ENCODE assay signal across 9 mouse cellular contexts in the genomic region with DNA sequence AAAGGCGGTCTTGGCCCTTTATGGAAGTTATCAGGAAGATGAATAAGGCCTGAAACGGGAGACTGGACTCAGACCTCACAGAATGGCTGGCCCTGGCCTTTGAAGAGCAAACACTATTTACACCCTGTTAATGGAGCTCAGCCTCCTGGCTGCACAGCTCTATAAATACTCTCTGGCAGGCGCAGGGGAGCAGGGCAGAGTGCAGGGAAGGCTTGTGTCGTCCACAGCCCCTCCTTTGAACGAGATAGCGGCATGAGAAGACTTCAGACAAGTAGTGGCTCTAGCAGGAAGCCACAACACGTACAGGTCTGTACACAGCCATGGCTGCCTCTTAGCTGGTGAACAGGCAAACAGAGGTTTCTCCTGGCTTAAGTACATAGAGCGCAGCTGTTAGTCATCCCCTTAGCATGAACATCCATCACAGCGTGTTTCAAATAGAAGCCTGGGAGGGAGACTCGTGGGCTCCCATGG.
DNase-seq lines count a peak whose midpoint lies in the region; ATAC-seq and TF ChIP-seq lines count a peak whose summit lies in the region.
"Had no signal": no experiment of that assay in that cellular context is flagged by ENCODE, and none has a peak within 500 bp of the region (broad histone marks: within the 10 kb centered on the region; RNA-seq: fewer than 3 reads in every experiment).

No protein-coding gene starts in this region.

- H3K4me3 ChIP-seq in heart, embryonic 10.5 days, result no peak overlapping the region
- H3K4me3 ChIP-seq in limb, embryonic 14.5 days (replicated peaks; ENCODE audit: low read length), result no peak overlapping the region

- H3K4me1 ChIP-seq in heart, embryonic 10.5 days, result peaks cover 24% of the 10 kb centered on the region
- H3K4me1 ChIP-seq in limb, embryonic 14.5 days (ENCODE audit: control insufficient read depth, insufficient read depth, low read length), result peaks cover 14% of the 10 kb centered on the region

- H3K9ac ChIP-seq in limb, embryonic 14.5 days (ENCODE audit: low read depth, low read length, severe bottlenecking), result no peak overlapping the region; the same call in 1 of the 2 replicates

- no peaks in the 10 kb centered on the region for H3K9me3 ChIP-seq in heart, embryonic 10.5 days
- no peaks in the 10 kb centered on the region for H3K9me3 ChIP-seq in limb, embryonic 14.5 days (ENCODE audit: control insufficient read depth, low read length)

- H3K36me3 ChIP-seq in heart, embryonic 10.5 days, result no peaks in the 10 kb centered on the region
- H3K36me3 ChIP-seq in limb, embryonic 14.5 days (ENCODE audit: control insufficient read depth, insufficient read depth, low read length), result no peaks in the 10 kb centered on the region

- H3K4me2 ChIP-seq in limb, embryonic 14.5 days (replicated peaks; ENCODE audit: low read depth, low read length, severe bottlenecking), result no peak overlapping the region

- peak overlapping the region; percentile 71 for H3K27ac ChIP-seq in heart, embryonic 10.5 days
- H3K27ac ChIP-seq in limb, embryonic 14.5 days (replicated peaks; ENCODE audit: low read depth, low read length), result no peak overlapping the region

- intact Hi-C loops in heart, postnatal 36 days (cut with DNase I), result no loop called here

- 32% methylated on average over 10 of the region's 10 CpGs for WGBS in heart, embryonic 10.5 days
- 15% methylated on average over 10 of the region's 10 CpGs for WGBS in limb, embryonic 14.5 days

- 0 out of 2 replicates have a peak, but pooled peaks have one; percentile 45 for ATAC-seq in limb, embryonic 14.5 days (ENCODE audit: low FRiP score, low read depth)
- ATAC-seq: inflammation-experienced regulatory T-cells, adult 6 months had no signal

- DNase-seq in heart, embryonic 10.5 days (ENCODE audit: low spot score), result no peak
- no peak for DNase-seq in heart, postnatal 36 days
- DNase-seq in 3T3-L1 (ENCODE audit: low read depth, low spot score), result peak; percentile 53
- DNase-seq in fibroblast of lung, adult 2 months (ENCODE audit: low read depth), result peak; percentile 36
- DNase-seq in limb, embryonic 14.5 days (ENCODE audit: low spot score), result no peak
- no peak for DNase-seq in thymus, postnatal 0 days (ENCODE audit: low spot score)
- no peak for DNase-seq in layer of hippocampus, postnatal 25 days (ENCODE audit: extremely low spot score in 1 of 2, low spot score in 1 of 2)
- DNase-seq in spleen, postnatal 14 days (ENCODE audit: low spot score in 2 of 2), result no peak

- TF ChIP-seq POLR2A in limb, embryonic 14.5 days (IDR thresholded peaks at IDR 0.05; ENCODE audit: borderline replicate concordance, extremely low read depth, insufficient read depth, insufficient read length), result no peak

- H3K27me3 ChIP-seq in heart, embryonic 10.5 days (ENCODE audit: insufficient read depth, poor library complexity, severe bottlenecking), result peaks cover 4% of the 10 kb centered on the region; the same call in 1 of the 2 replicates
- no peaks in the 10 kb centered on the region for H3K27me3 ChIP-seq in limb, embryonic 14.5 days (ENCODE audit: control insufficient read depth, insufficient read depth, low read length)

Comparison
In these comparisons a context has a peak if more than half of its experiments do, and no peak if none do; other contexts are left out.
1. DNase-seq: peak in 3T3-L1 (single experiment) and fibroblast of lung, adult 2 months (single experiment); none in heart, embryonic 10.5 days (single experiment), heart, postnatal 36 days (0 of 2), limb, embryonic 14.5 days (single experiment), thymus, postnatal 0 days (single experiment), layer of hippocampus, postnatal 25 days (0 of 2) and spleen, postnatal 14 days (0 of 2).